Mouse (Mus musculus): ENCODE data around the gene Ifi27l2b. TPM values are rescaled to one million over a fixed set of nuclear protein-coding genes. Genes with fewer than 3 reads are reported as not detected.
"Not testable (repeated sequence)": the region's sequence is repeated elsewhere in the genome, so short reads cannot be mapped to it uniquely, and the experiment has no call there.

Gene Ifi27l2b
- polyA plus RNA-seq, 1 experiment from 2014 or later = not detected

DNA sequence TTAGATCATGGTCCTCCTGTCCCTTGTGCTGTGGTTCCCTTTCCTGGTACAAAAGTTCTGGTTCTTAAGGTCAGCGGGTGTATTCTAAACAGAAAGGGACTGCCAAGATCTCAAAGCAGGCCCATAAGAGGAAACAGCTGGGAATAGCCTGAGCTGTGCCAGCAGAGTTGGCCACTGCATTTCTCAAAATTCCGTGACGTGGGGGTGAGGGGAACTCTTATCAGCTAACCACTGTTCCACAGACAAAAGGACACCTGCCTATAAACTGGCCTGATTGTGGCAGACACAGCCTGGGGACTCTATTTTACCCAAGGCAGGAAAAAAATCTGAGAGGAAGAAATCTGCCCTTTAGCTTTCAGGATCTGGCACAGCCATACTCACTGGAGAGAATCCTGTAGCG is 30.3 kb upstream of the Ifi27l2b start:
- Histone ChIP-seq H3K27me3 (ENCODE audit: control insufficient read depth, insufficient read depth, low read depth, low read length) (no peaks in the 10 kb centered on the region), H3K4me1 (ENCODE audit: control insufficient read depth, insufficient read depth, low read length) (no peaks in the 10 kb centered on the region), H3K27ac (ENCODE audit: low read length) (no peak overlapping the region), H3K4me3 (ENCODE audit: low read depth, low read length) (no peak overlapping the region), H3K4me2 (ENCODE audit: low read length) (no peak overlapping the region), H3K36me3 (ENCODE audit: control insufficient read depth, insufficient read depth, low read length) (no peaks in the 10 kb centered on the region), H3K9me3 (replicated peaks; ENCODE audit: control insufficient read depth, low read length, poor library complexity, severe bottlenecking) (no peaks in the 10 kb centered on the region), H3K9ac (ENCODE audit: low read depth, low read length) (no peak overlapping the region)
- 82% methylated on average over 4 of the region's 4 CpGs for WGBS
- no peak for ATAC-seq

DNA sequence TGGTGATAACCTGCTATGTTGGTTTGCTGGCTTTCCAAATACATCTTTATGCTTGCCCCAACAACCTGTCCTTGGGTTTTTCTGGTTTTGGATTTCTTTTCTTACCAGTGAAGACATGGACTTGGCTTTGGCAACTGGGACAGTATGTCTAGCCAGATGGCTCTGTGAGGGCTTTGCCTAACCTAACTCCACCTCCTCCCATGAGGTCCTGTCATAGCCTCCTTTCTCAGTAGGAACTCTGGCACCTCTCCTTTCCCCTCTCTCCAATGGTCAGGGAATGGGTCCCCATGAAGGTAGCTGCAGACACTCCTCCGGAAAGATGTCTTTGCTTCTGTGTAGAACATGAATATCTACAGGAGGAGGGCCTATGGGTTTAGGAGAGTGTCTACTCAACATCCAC is 29.7 kb upstream of the Ifi27l2b start:
- H3K9me3 ChIP-seq (replicated peaks; ENCODE audit: control insufficient read depth, low read length, poor library complexity, severe bottlenecking) = no peaks in the 10 kb centered on the region
- H3K4me3 ChIP-seq (ENCODE audit: low read depth, low read length) = no peak overlapping the region
- no peak overlapping the region for H3K27ac ChIP-seq (ENCODE audit: low read length)
- no peak overlapping the region for H3K4me2 ChIP-seq (ENCODE audit: low read length)
- no peaks in the 10 kb centered on the region for H3K27me3 ChIP-seq (ENCODE audit: control insufficient read depth, insufficient read depth, low read depth, low read length)
- 91% methylated on average over 1 of the region's 1 CpGs for WGBS
- H3K36me3 ChIP-seq (ENCODE audit: control insufficient read depth, insufficient read depth, low read length) = no peaks in the 10 kb centered on the region
- H3K9ac ChIP-seq (ENCODE audit: low read depth, low read length) = no peak overlapping the region
- H3K4me1 ChIP-seq (ENCODE audit: control insufficient read depth, insufficient read depth, low read length) = no peaks in the 10 kb centered on the region
- no peak for ATAC-seq

DNA sequence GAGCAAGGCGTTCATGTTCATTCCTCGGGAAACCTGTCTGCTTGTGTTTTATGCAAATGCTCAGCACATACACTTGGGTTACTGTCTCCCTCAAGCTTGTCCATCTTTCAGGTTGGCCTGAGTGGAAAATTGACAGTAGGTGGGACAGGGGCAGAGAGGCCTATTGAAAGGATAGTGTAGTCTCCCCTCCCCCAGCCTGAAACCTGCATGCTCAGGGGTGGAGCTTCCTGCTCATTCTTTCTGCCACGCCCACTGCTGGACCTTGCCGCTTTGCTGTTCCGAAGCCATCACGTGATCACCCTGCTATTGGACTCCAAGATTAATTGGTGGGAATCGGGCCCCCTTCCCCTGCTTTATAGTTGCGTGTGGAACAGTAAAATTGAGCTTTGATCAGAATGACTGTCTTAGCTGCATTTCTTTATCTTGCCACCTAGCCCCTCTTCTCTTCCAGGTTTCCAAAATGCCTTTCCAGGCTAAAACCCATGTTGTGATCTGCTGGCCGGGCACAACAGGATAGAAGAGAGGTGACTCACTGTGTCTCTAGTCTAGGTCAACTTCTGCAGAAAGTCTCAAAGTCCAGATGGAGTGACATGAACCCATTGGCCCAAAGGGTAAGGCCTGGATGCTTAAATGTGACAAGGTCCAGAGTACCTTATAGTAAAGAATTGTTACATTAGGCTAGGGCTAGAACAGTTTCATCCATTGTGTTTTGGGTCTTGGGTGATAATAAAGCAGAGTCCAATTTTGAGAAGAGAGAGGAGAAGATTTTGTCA is 27.4 kb upstream of the Ifi27l2b start:
- ATAC-seq; H3K36me3 ChIP-seq (ENCODE audit: control insufficient read depth, insufficient read depth, low read length); H3K9me3 ChIP-seq (replicated peaks; ENCODE audit: control insufficient read depth, low read length, poor library complexity, severe bottlenecking); H3K4me1 ChIP-seq (ENCODE audit: control insufficient read depth, insufficient read depth, low read length); H3K27ac ChIP-seq (ENCODE audit: low read length); H3K9ac ChIP-seq (ENCODE audit: low read depth, low read length); H3K4me3 ChIP-seq (ENCODE audit: low read depth, low read length); H3K4me2 ChIP-seq (ENCODE audit: low read length); H3K27me3 ChIP-seq (ENCODE audit: control insufficient read depth, insufficient read depth, low read depth, low read length): not testable (repeated sequence)
- WGBS = 75% methylated on average over 9 of the region's 9 CpGs

DNA sequence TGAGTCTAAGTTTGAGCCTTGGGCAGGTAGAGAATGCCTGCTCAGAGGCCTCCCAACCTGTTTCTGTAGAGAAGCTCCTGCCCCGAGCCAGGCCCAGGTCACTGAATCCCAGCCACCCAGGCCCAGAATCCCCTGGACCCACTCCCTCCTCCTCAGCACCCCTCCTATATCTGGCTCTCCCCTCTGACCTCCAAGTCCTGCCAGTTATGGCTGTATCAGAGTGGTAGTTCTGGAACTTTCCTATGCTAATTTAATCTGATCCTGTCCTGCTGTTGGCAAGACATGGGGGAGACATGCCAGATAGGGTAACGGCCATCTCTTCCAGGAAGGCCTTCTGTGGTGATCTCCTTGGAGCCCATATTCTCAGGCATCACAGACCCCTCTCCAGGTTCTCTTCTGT is 25.8 kb upstream of the Ifi27l2b start:
- no peak overlapping the region for H3K4me3 ChIP-seq (ENCODE audit: low read depth, low read length)
- no peaks in the 10 kb centered on the region for H3K4me1 ChIP-seq (ENCODE audit: control insufficient read depth, insufficient read depth, low read length)
- H3K27ac ChIP-seq (ENCODE audit: low read length) = no peak overlapping the region
- no peaks in the 10 kb centered on the region for H3K27me3 ChIP-seq (ENCODE audit: control insufficient read depth, insufficient read depth, low read depth, low read length)
- H3K36me3 ChIP-seq (ENCODE audit: control insufficient read depth, insufficient read depth, low read length) = no peaks in the 10 kb centered on the region
- no peak overlapping the region for H3K4me2 ChIP-seq (ENCODE audit: low read length)
- H3K9ac ChIP-seq (ENCODE audit: low read depth, low read length) = no peak overlapping the region
- ATAC-seq = no peak
- WGBS = 88% methylated on average over 2 of the region's 2 CpGs
- H3K9me3 ChIP-seq (replicated peaks; ENCODE audit: control insufficient read depth, low read length, poor library complexity, severe bottlenecking) = no peaks in the 10 kb centered on the region

- Histone ChIP-seq H3K9ac (ENCODE audit: low read depth, low read length) (no peak overlapping the region), H3K27me3 (ENCODE audit: control insufficient read depth, insufficient read depth, low read depth, low read length) (no peaks in the 10 kb centered on the region), H3K36me3 (ENCODE audit: control insufficient read depth, insufficient read depth, low read length) (no peaks in the 10 kb centered on the region), H3K4me2 (ENCODE audit: low read length) (no peak overlapping the region), H3K9me3 (replicated peaks; ENCODE audit: control insufficient read depth, low read length, poor library complexity, severe bottlenecking) (no peaks in the 10 kb centered on the region), H3K4me1 (ENCODE audit: control insufficient read depth, insufficient read depth, low read length) (no peaks in the 10 kb centered on the region), H3K4me3 (ENCODE audit: low read depth, low read length) (no peak overlapping the region), H3K27ac (ENCODE audit: low read length) (no peak overlapping the region)
- ATAC-seq = no peak
- 83% methylated on average over 5 of the region's 5 CpGs for WGBS
Measured at GRCm38 (mm10) chr12:103481671-103482070, 24.6 kb upstream of the Ifi27l2b start.

- no peak overlapping the region for H3K27ac ChIP-seq (ENCODE audit: low read length)
- H3K4me1 ChIP-seq (ENCODE audit: control insufficient read depth, insufficient read depth, low read length) = no peaks in the 10 kb centered on the region
- H3K36me3 ChIP-seq (ENCODE audit: control insufficient read depth, insufficient read depth, low read length) = no peaks in the 10 kb centered on the region
- ATAC-seq = no peak
- no peaks in the 10 kb centered on the region for H3K9me3 ChIP-seq (replicated peaks; ENCODE audit: control insufficient read depth, low read length, poor library complexity, severe bottlenecking)
- H3K4me3 ChIP-seq (ENCODE audit: low read depth, low read length) = no peak overlapping the region
- no peaks in the 10 kb centered on the region for H3K27me3 ChIP-seq (ENCODE audit: control insufficient read depth, insufficient read depth, low read depth, low read length)
- H3K9ac ChIP-seq (ENCODE audit: low read depth, low read length) = no peak overlapping the region
- 76% methylated on average over 7 of the region's 7 CpGs for WGBS
- no peak overlapping the region for H3K4me2 ChIP-seq (ENCODE audit: low read length)
Measured at GRCm38 (mm10) chr12:103477461-103478015, 20.5 kb upstream of the Ifi27l2b start.

- Histone ChIP-seq H3K4me3 (ENCODE audit: low read depth, low read length) (no peak overlapping the region), H3K4me2 (ENCODE audit: low read length) (no peak overlapping the region), H3K9me3 (replicated peaks; ENCODE audit: control insufficient read depth, low read length, poor library complexity, severe bottlenecking) (no peaks in the 10 kb centered on the region), H3K27me3 (ENCODE audit: control insufficient read depth, insufficient read depth, low read depth, low read length) (no peaks in the 10 kb centered on the region), H3K27ac (ENCODE audit: low read length) (no peak overlapping the region), H3K9ac (ENCODE audit: low read depth, low read length) (no peak overlapping the region), H3K4me1 (ENCODE audit: control insufficient read depth, insufficient read depth, low read length) (no peaks in the 10 kb centered on the region), H3K36me3 (ENCODE audit: control insufficient read depth, insufficient read depth, low read length) (no peaks in the 10 kb centered on the region)
- WGBS = 89% methylated on average over 1 of the region's 1 CpGs
- ATAC-seq = no peak
Measured at GRCm38 (mm10) chr12:103476779-103477389, 19.9 kb upstream of the Ifi27l2b start.

GRCm38 (mm10) chr12:103474481-103474880 is 17.5 kb upstream of the Ifi27l2b start:
- H3K27me3 ChIP-seq (ENCODE audit: control insufficient read depth, insufficient read depth, low read depth, low read length) = no peaks in the 10 kb centered on the region
- H3K9ac ChIP-seq (ENCODE audit: low read depth, low read length) = no peak overlapping the region
- WGBS = 50% methylated on average over 2 of the region's 2 CpGs
- H3K27ac ChIP-seq (ENCODE audit: low read length) = no peak overlapping the region
- H3K4me3 ChIP-seq (ENCODE audit: low read depth, low read length) = no peak overlapping the region
- no peak for ATAC-seq
- H3K9me3 ChIP-seq (replicated peaks; ENCODE audit: control insufficient read depth, low read length, poor library complexity, severe bottlenecking) = no peaks in the 10 kb centered on the region
- no peaks in the 10 kb centered on the region for H3K36me3 ChIP-seq (ENCODE audit: control insufficient read depth, insufficient read depth, low read length)
- no peaks in the 10 kb centered on the region for H3K4me1 ChIP-seq (ENCODE audit: control insufficient read depth, insufficient read depth, low read length)
- H3K4me2 ChIP-seq (ENCODE audit: low read length) = no peak overlapping the region

GRCm38 (mm10) chr12:103456727-103457126 is 296 bp downstream of the Ifi27l2b start:
- no CpG with 5 or more reads among the region's 1 CpGs for WGBS
- H3K9me3 ChIP-seq (replicated peaks; ENCODE audit: control insufficient read depth, low read length, poor library complexity, severe bottlenecking); H3K27ac ChIP-seq (ENCODE audit: low read length); H3K9ac ChIP-seq (ENCODE audit: low read depth, low read length); H3K36me3 ChIP-seq (ENCODE audit: control insufficient read depth, insufficient read depth, low read length); H3K4me3 ChIP-seq (ENCODE audit: low read depth, low read length); H3K27me3 ChIP-seq (ENCODE audit: control insufficient read depth, insufficient read depth, low read depth, low read length); H3K4me1 ChIP-seq (ENCODE audit: control insufficient read depth, insufficient read depth, low read length); H3K4me2 ChIP-seq (ENCODE audit: low read length); ATAC-seq: not testable (repeated sequence)
